Mouse (Mus musculus): ENCODE measurements around the gene Gpr19.

GRCm38 (mm10) chr6:134946054-134946453, 47.7 kb upstream of the Gpr19 start:
- TF ChIP-seq POLR2A (IDR thresholded peaks at IDR 0.05; ENCODE audit: low read depth, low read length) (no peak), CTCF (IDR thresholded peaks at IDR 0.05; ENCODE audit: extremely low read depth, insufficient read length, insufficient replicate concordance, low read depth, low read length) (no peak)

All from small intestine, adult 2 months (tissue).